Mouse (Mus musculus) thymus, adult 2 months (tissue): ENCODE results near the gene Spint1.

Experiments used
- CTCF ChIP-seq: fragments of 200-500 bp; IDR thresholded peaks from 2 replicates; pipeline ENCODE4 v1.5.1; 2012; ENCODE audit warnings: mild to moderate bottlenecking, control low read depth, low read length, moderate library complexity, borderline replicate concordance; ENCODE audit not compliant: control insufficient read depth, poor library complexity, insufficient read depth; ENCODE audit errors: extremely low read depth
- POLR2A ChIP-seq: fragments of 200-500 bp; IDR thresholded peaks from 2 replicates; pipeline ENCODE4 v1.6.1; 2012; ENCODE audit warnings: mild to moderate bottlenecking, low read length, control low read depth, moderate library complexity; ENCODE audit not compliant: control insufficient read depth, poor library complexity, insufficient read depth; ENCODE audit errors: extremely low read depth

DNA sequence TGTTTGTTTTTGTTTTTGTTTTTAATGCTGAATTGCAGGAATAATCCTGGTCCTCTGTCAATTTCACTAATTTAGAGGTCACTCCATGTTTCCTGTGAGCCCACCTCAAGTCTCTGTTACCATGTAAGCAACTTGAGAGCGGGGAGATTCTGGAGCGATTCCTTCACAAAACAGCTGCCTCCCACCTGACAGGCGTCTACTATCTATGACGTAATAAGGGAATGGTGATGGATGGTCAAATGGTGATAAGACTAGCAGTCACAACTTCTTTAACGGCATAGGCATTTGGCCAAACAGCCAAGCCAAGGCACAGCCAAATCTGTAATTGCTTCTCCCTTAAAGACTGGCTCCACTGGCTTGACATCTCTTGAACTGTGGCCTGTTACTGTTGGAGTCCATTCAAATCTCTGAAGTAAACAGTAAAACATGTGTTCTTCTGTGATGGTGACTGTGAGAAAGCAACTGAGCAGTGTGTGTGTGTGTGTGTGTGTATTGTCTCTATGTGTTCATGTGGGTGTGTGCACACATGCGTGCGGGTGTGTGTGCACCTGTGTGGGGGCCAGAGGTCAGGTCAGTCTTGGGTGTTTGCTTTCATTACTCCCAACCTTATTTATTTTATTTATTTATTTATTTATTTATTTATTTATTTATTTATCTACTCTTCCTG lies 44.9 kb downstream of the Spint1 start:
- no peak for TF ChIP-seq CTCF
- TF ChIP-seq POLR2A: no peak
